Comparison of ENCODE assay signal across 17 mouse cellular contexts in the genomic region with DNA sequence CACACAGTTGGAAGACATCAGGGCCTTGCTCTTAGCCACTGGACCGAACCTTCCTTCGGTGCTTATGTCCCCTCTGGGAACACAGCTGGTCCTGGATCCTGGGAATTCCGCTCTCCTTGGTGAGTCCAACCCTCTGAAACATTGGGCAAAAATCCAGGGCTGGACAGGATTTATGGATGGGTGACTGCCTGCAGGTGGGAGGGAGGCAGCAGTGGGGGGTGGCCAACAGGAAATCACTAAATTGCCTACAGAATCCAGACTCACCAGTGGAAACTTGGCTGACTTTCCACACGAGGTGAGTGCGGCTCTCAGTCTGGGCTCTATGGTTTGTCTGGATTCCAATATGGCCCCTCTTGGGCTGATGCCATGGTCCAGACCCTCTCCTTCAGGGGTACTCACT.
A peak's percentile ranks its signal among the peaks of the same experiment; 100 is the strongest.
DNase-seq lines count a peak whose midpoint lies in the region; ATAC-seq lines count a peak whose summit lies in the region.
"Had no signal": no experiment of that assay in that cellular context is flagged by ENCODE, and none has a peak within 500 bp of the region (broad histone marks: within the 10 kb centered on the region; RNA-seq: fewer than 3 reads in every experiment).

No protein-coding gene starts in this region.

- no peak overlapping the region for H3K9ac ChIP-seq in forebrain, embryonic 11.5 days (ENCODE audit: low read length)
- H3K9ac ChIP-seq: liver, embryonic 14.5 days; midbrain, embryonic 12.5 days; neural tube, embryonic 13.5 days had no signal

- peak; percentile 52 for DNase-seq in adrenal gland, adult 2 months
- DNase-seq in adrenal gland, adult 18-20 months (ENCODE audit: low spot score in 2 of 2): no peak
- DNase-seq in cerebellum, adult 9-11 months: peak; percentile 5
- peak; percentile 29 for DNase-seq in kidney, adult 11 months
- no peak for DNase-seq in limb, embryonic 10.5 days (ENCODE audit: low spot score)
- DNase-seq in right cerebral cortex, postnatal 10 days (ENCODE audit: low spot score in 2 of 2): no peak
- no peak for DNase-seq in frontal cortex, adult 2 months (ENCODE audit: extremely low spot score in 1 of 2, low spot score in 1 of 2)
- no peak for DNase-seq in forebrain, embryonic 11.5 days (ENCODE audit: low spot score)
- DNase-seq: embryo, embryonic 11 days; spleen, adult 18-20 months; thymus, postnatal 25 days had no signal

- WGBS in limb, embryonic 10.5 days: 82% methylated on average over 5 of the region's 5 CpGs
- 88% methylated on average over 5 of the region's 5 CpGs for WGBS in forebrain, embryonic 11.5 days

- H3K4me2 ChIP-seq in forebrain, embryonic 11.5 days (ENCODE audit: low read depth, low read length, severe bottlenecking): no peak overlapping the region
- H3K4me2 ChIP-seq: midbrain, embryonic 12.5 days; neural tube, embryonic 13.5 days had no signal

- no peak for ATAC-seq in forebrain, embryonic 11.5 days (replicated peaks; ENCODE audit: low FRiP score)
- ATAC-seq: forebrain, embryonic 14.5 days had no signal

- peak overlapping the region; percentile 51; the same call in 1 of the 2 replicates for H3K27ac ChIP-seq in limb, embryonic 10.5 days
- no peak overlapping the region for H3K27ac ChIP-seq in forebrain, embryonic 11.5 days (ENCODE audit: low read depth, low read length)
- H3K27ac ChIP-seq: heart, adult 2 months; hindbrain, embryonic 10.5 days; liver, embryonic 14.5 days; midbrain, embryonic 12.5 days; neural tube, embryonic 13.5 days had no signal

- H3K36me3 ChIP-seq in limb, embryonic 10.5 days: no peaks in the 10 kb centered on the region
- H3K36me3 ChIP-seq in forebrain, embryonic 11.5 days (ENCODE audit: control insufficient read depth, insufficient read depth, low read length): no peaks in the 10 kb centered on the region
- H3K36me3 ChIP-seq: hindbrain, embryonic 10.5 days; midbrain, embryonic 12.5 days; neural tube, embryonic 13.5 days had no signal

- H3K9me3 ChIP-seq in limb, embryonic 10.5 days (replicated peaks): no peaks in the 10 kb centered on the region
- H3K9me3 ChIP-seq in forebrain, embryonic 11.5 days (ENCODE audit: control insufficient read depth, low read length): no peaks in the 10 kb centered on the region
- H3K9me3 ChIP-seq: hindbrain, embryonic 10.5 days; midbrain, embryonic 12.5 days; neural tube, embryonic 13.5 days had no signal

- no peaks in the 10 kb centered on the region for H3K27me3 ChIP-seq in limb, embryonic 10.5 days (ENCODE audit: low read depth, poor library complexity, severe bottlenecking)
- H3K27me3 ChIP-seq in forebrain, embryonic 11.5 days (ENCODE audit: control insufficient read depth, insufficient read depth, low read length): no peaks in the 10 kb centered on the region
- H3K27me3 ChIP-seq: midbrain, embryonic 12.5 days; neural tube, embryonic 13.5 days had no signal

- H3K4me3 ChIP-seq in limb, embryonic 10.5 days: no peak overlapping the region
- H3K4me3 ChIP-seq in forebrain, embryonic 11.5 days (ENCODE audit: low read depth, low read length): no peak overlapping the region
- H3K4me3 ChIP-seq: heart, adult 2 months; hindbrain, embryonic 10.5 days; midbrain, embryonic 12.5 days; neural tube, embryonic 13.5 days had no signal

- peaks cover 9% of the 10 kb centered on the region for H3K4me1 ChIP-seq in limb, embryonic 10.5 days
- H3K4me1 ChIP-seq in forebrain, embryonic 11.5 days (replicated peaks; ENCODE audit: control insufficient read depth, insufficient read depth, low read length): no peaks in the 10 kb centered on the region
- H3K4me1 ChIP-seq: hindbrain, embryonic 10.5 days; midbrain, embryonic 12.5 days; neural tube, embryonic 13.5 days had no signal

Comparison
In these comparisons a context has a peak if more than half of its experiments do, and no peak if none do; other contexts are left out.
1. DNase-seq: peak in adrenal gland, adult 2 months (single experiment), cerebellum, adult 9-11 months (single experiment) and kidney, adult 11 months (single experiment); none in adrenal gland, adult 18-20 months (0 of 2), limb, embryonic 10.5 days (single experiment), right cerebral cortex, postnatal 10 days (0 of 2), frontal cortex, adult 2 months (0 of 2) and forebrain, embryonic 11.5 days (single experiment).